Mouse (Mus musculus) megakaryocyte, adult 5-6 weeks (primary cell): Measurements from ENCODE around the gene Tsen54. TPM values are rescaled to one million over a fixed set of nuclear protein-coding genes. Genes with fewer than 3 reads are reported as not detected.
A peak's percentile ranks its signal among the peaks of the same experiment; 100 is the strongest.

Experiments used
- ATAC-seq: 2 replicates; pipeline ENCODE4 v1.8.0; 2016; ENCODE audit warnings: mild to moderate bottlenecking, inconsistent platforms; ENCODE audit not compliant: poor library complexity, severe bottlenecking
- total RNA-seq, 2 experiments: library from RNA; stranded (forward) in 1 of 2; stranded (reverse) in 1 of 2; fragments of 153-499, 151-499 nt in 1 of 2; fragments of 221-1000, 200-1000 nt in 1 of 2; gene quantifications; 2 replicates each; pipeline versions ENCODE4 v1.2.3 to v1.2.4; 2015 to 2017

The Tsen54 gene
- total RNA-seq, 2 experiments from 2014 or later: 2.6 to 7.0 TPM

GRCm38 (mm10) chr11:115803072-115803709, 11.3 kb upstream of the Tsen54 start:
- no peak for ATAC-seq

- ATAC-seq: no peak
Observed at GRCm38 (mm10) chr11:115805005-115805404, 9.5 kb upstream of the Tsen54 start.

GRCm38 (mm10) chr11:115806154-115806553, 8.4 kb upstream of the Tsen54 start:
- ATAC-seq: no peak

GRCm38 (mm10) chr11:115807306-115807705, 7.2 kb upstream of the Tsen54 start:
- ATAC-seq: no peak

- ATAC-seq: no peak
Observed at GRCm38 (mm10) chr11:115807971-115808370, 6.6 kb upstream of the Tsen54 start.

GRCm38 (mm10) chr11:115808696-115809310, 5.7 kb upstream of the Tsen54 start:
- no peak for ATAC-seq

- no peak for ATAC-seq
Observed at GRCm38 (mm10) chr11:115809311-115809781, 5.2 kb upstream of the Tsen54 start.

GRCm38 (mm10) chr11:115810377-115810776, 4.1 kb upstream of the Tsen54 start:
- ATAC-seq: no peak

GRCm38 (mm10) chr11:115811381-115812093, 3.0 kb upstream of the Tsen54 start:
- ATAC-seq: no peak

GRCm38 (mm10) chr11:115812095-115812494, 2.4 kb upstream of the Tsen54 start:
- no peak for ATAC-seq

- ATAC-seq: no peak
Observed at GRCm38 (mm10) chr11:115812533-115813420, 1.7 kb upstream of the Tsen54 start.

- peak; percentile 92 for ATAC-seq
Observed at GRCm38 (mm10) chr11:115813507-115814296, 822 bp upstream of the Tsen54 start, which contains the start of gene Caskin2. Gene Caskin2 (minus strand): TSS chr11:115813639.

GRCm38 (mm10) chr11:115817331-115817730, 2.8 kb downstream of the Tsen54 start:
- no peak for ATAC-seq

GRCm38 (mm10) chr11:115819915-115820623, 5.5 kb downstream of the Tsen54 start:
- ATAC-seq: no peak

GRCm38 (mm10) chr11:115821001-115821400, 6.5 kb downstream of the Tsen54 start:
- ATAC-seq: no peak

GRCm38 (mm10) chr11:115823774-115824740, 9.5 kb downstream of the Tsen54 start, which contains the start of gene Llgl2:
Gene Llgl2 (plus strand): TSS chr11:115824049.
- ATAC-seq: peak; percentile 98

GRCm38 (mm10) chr11:115824813-115825212, 10.3 kb downstream of the Tsen54 start:
- no peak for ATAC-seq

GRCm38 (mm10) chr11:115826487-115826886, 12.0 kb downstream of the Tsen54 start:
- ATAC-seq: no peak
